Mouse (Mus musculus) spleen, adult 2 months (tissue): Measurements from ENCODE around the gene Hikeshi.

Experiments used
- CTCF ChIP-seq: fragments of 200-500 bp; IDR thresholded peaks from 2 replicates; pipeline ENCODE4 v1.5.1; 2011; ENCODE audit warnings: mild to moderate bottlenecking, inconsistent platforms; ENCODE audit not compliant: insufficient read depth, insufficient read length, insufficient replicate concordance; ENCODE audit errors: extremely low read depth
- POLR2A ChIP-seq: fragments of 200-500 bp; IDR thresholded peaks from 2 replicates; pipeline ENCODE4 v1.6.1; 2011; ENCODE audit warnings: low read depth, low read length, inconsistent platforms

- no peak for TF ChIP-seq CTCF
- TF ChIP-seq POLR2A = no peak
These were observed 8.4 kb upstream of the Hikeshi start for GRCm38 (mm10) chr7:89949403-89949802.
